Mouse (Mus musculus): ENCODE data around the gene Cwf19l1. TPM values are rescaled to one million over a fixed set of nuclear protein-coding genes. Genes with fewer than 3 reads are reported as not detected.
A peak's percentile ranks its signal among the peaks of the same experiment; 100 is the strongest.

Gene Cwf19l1
- total and polyA plus RNA-seq, 2 experiments from 2014 or later: 13.4 to 27.8 TPM

DNA sequence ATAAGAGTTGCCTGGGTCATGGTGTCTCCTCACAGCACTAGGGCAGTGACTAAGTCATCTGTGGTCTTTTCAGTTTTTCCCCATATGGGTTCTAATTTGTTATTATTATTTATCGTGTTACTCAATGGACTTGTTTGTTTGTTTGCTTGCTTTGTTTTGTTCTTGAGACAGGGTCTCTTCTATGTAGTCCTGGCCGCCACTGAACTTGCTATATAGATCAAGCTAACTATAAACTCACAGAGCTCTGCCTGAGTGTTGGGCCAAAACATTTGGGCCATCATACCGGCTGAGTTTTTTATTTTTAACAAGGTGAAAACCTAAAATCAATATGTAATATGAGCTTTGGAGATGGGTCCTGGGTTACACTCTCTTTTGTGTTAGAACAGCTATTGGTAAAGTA is 23.7 kb upstream of the Cwf19l1 start:
- TF ChIP-seq CTCF (IDR thresholded peaks at IDR 0.05): no peak
- Histone ChIP-seq H3K9me3 (ENCODE audit: low read length) (no peaks in the 10 kb centered on the region), H3K4me2 (ENCODE audit: low read depth, low read length, poor library complexity, severe bottlenecking) (no peak overlapping the region), H3K9ac (replicated peaks; ENCODE audit: low read length, poor library complexity, severe bottlenecking) (no peak overlapping the region), H3K4me3 (ENCODE audit: low read depth, low read length) (no peak overlapping the region), H3K36me3 (ENCODE audit: insufficient read depth, low read length) (no peaks in the 10 kb centered on the region), H3K27me3 (ENCODE audit: insufficient read depth, low read length) (no peaks in the 10 kb centered on the region), H3K27ac (ENCODE audit: low read depth, low read length) (no peak overlapping the region), H3K4me1 (ENCODE audit: insufficient read depth, low read length) (no peaks in the 10 kb centered on the region)
- no peak for DNase-seq (ENCODE audit: low spot score)
- 86% methylated on average over 3 of the region's 3 CpGs for WGBS
- no peak for ATAC-seq (ENCODE audit: low FRiP score)

DNA sequence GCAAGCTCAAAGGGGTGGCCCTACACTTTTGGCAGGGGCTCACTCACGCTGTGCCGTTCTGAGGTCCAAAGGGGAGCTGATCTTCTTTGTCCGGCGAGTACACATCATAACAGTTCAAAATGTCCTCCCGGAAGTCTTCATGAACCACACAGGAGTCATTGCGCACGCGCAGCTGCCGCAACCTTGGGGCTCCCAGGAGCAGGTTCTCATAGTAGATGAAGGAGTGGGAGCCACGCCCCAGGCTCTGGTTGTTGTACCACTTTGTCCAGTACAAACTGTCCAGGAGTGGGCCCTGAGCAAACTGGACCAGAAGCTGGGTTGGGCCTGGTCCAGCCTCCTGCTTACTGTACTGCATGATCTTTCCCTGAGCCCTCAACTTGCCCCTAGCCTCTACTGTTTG is 21.3 kb upstream of the Cwf19l1 start:
- Histone ChIP-seq H3K4me1 (ENCODE audit: insufficient read depth, low read length) (no peaks in the 10 kb centered on the region), H3K9ac (replicated peaks; ENCODE audit: low read length, poor library complexity, severe bottlenecking) (no peak overlapping the region), H3K27me3 (ENCODE audit: insufficient read depth, low read length) (no peaks in the 10 kb centered on the region; the same call in 1 of the 2 replicates), H3K9me3 (ENCODE audit: low read length) (no peaks in the 10 kb centered on the region), H3K4me3 (ENCODE audit: low read depth, low read length) (no peak overlapping the region), H3K4me2 (ENCODE audit: low read depth, low read length, poor library complexity, severe bottlenecking) (no peak overlapping the region), H3K27ac (ENCODE audit: low read depth, low read length) (no peak overlapping the region), H3K36me3 (ENCODE audit: insufficient read depth, low read length) (no peaks in the 10 kb centered on the region)
- 95% methylated on average over 10 of the region's 10 CpGs for WGBS
- TF ChIP-seq CTCF (IDR thresholded peaks at IDR 0.05): no peak
- no peak for ATAC-seq (ENCODE audit: low FRiP score)
- DNase-seq (ENCODE audit: low spot score): no peak

DNA sequence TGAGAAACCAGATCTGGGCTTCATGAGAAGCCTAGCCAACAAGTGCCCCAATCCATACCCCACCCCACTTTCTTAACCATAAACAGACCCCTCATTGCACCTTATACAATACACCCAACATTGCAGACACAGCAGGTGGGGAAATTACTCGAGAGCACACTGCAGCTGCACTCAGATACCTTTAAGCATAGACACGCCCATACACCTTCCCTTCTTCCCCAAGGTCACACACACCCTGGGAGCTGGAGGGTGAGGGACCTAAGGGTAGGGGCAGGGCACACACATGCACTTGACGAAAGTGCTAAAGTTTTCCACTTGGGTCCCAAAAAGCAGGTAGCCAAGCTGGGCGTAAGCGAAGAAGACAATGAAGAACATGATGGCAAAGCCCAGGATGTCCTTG is 18.1 kb upstream of the Cwf19l1 start:
- H3K27ac ChIP-seq (ENCODE audit: low read depth, low read length): no peak overlapping the region
- H3K27me3 ChIP-seq (ENCODE audit: insufficient read depth, low read length): no peaks in the 10 kb centered on the region; the same call in 1 of the 2 replicates
- no peak overlapping the region for H3K9ac ChIP-seq (replicated peaks; ENCODE audit: low read length, poor library complexity, severe bottlenecking)
- no peaks in the 10 kb centered on the region for H3K36me3 ChIP-seq (ENCODE audit: insufficient read depth, low read length)
- 91% methylated on average over 5 of the region's 5 CpGs for WGBS
- TF ChIP-seq CTCF (IDR thresholded peaks at IDR 0.05): no peak
- no peak overlapping the region for H3K4me3 ChIP-seq (ENCODE audit: low read depth, low read length)
- DNase-seq (ENCODE audit: low spot score): no peak
- ATAC-seq (ENCODE audit: low FRiP score): no peak
- H3K9me3 ChIP-seq (ENCODE audit: low read length): no peaks in the 10 kb centered on the region
- H3K4me1 ChIP-seq (ENCODE audit: insufficient read depth, low read length): no peaks in the 10 kb centered on the region
- no peak overlapping the region for H3K4me2 ChIP-seq (ENCODE audit: low read depth, low read length, poor library complexity, severe bottlenecking)

DNA sequence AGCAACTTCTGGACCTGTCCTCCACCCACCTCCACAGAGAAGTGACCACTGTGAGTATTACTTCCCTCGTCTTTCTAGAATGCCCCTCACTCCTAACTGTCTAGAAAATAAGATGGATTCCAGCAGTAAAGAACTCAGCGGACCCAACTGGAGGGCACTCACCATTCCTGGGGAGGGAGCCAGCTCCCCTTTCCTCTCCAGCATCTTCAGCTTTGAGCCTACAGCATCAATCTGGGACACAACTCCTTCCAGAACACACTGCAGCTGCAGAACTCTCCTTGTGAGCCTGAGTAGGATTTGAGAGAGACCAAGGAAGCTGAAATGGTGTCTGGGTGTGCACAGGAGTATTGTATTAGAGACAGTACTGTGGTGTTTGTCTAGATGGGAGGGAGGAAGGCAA is 13.3 kb upstream of the Cwf19l1 start:
- peaks cover 5% of the 10 kb centered on the region; the same call in 1 of the 2 replicates for H3K36me3 ChIP-seq (ENCODE audit: insufficient read depth, low read length)
- ATAC-seq (ENCODE audit: low FRiP score): no peak
- TF ChIP-seq CTCF (IDR thresholded peaks at IDR 0.05): no peak
- no peak for DNase-seq (ENCODE audit: low spot score)
- no peak overlapping the region for H3K4me2 ChIP-seq (ENCODE audit: low read depth, low read length, poor library complexity, severe bottlenecking)
- no peak overlapping the region for H3K4me3 ChIP-seq (ENCODE audit: low read depth, low read length)
- no peaks in the 10 kb centered on the region; the same call in 1 of the 2 replicates for H3K27me3 ChIP-seq (ENCODE audit: insufficient read depth, low read length)
- no peaks in the 10 kb centered on the region for H3K4me1 ChIP-seq (ENCODE audit: insufficient read depth, low read length)
- no peak overlapping the region for H3K27ac ChIP-seq (ENCODE audit: low read depth, low read length)
- WGBS: 83% methylated on average over 2 of the region's 2 CpGs
- H3K9me3 ChIP-seq (ENCODE audit: low read length): no peaks in the 10 kb centered on the region
- no peak overlapping the region for H3K9ac ChIP-seq (replicated peaks; ENCODE audit: low read length, poor library complexity, severe bottlenecking)

DNA sequence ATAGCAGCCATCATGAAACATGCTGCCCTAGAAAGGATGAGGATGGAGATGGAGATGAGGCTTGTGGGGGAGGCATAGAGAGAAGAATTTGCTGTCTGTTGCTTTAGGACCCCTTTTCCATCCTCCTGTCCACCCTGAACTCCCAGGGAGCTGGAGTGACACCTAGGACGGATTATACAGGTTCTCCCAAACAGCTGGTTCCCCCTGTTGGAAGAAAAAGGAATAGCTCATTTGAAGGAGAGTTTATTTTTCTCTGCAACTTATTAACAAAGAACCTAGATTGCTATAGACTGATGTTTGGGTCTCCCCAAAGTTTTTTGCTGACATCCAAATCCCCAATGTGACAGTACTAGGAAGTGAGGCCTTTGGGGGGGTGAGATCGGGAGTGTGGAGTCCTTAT is 12.7 kb upstream of the Cwf19l1 start:
- Histone ChIP-seq H3K9me3 (ENCODE audit: low read length) (no peaks in the 10 kb centered on the region), H3K4me2 (ENCODE audit: low read depth, low read length, poor library complexity, severe bottlenecking) (no peak overlapping the region), H3K4me1 (ENCODE audit: insufficient read depth, low read length) (no peaks in the 10 kb centered on the region), H3K4me3 (ENCODE audit: low read depth, low read length) (no peak overlapping the region), H3K27me3 (ENCODE audit: insufficient read depth, low read length) (no peaks in the 10 kb centered on the region; the same call in 1 of the 2 replicates), H3K36me3 (ENCODE audit: insufficient read depth, low read length) (peaks cover 10% of the 10 kb centered on the region; the same call in 1 of the 2 replicates), H3K27ac (ENCODE audit: low read depth, low read length) (no peak overlapping the region), H3K9ac (replicated peaks; ENCODE audit: low read length, poor library complexity, severe bottlenecking) (no peak overlapping the region)
- WGBS: 29% methylated on average over 2 of the region's 2 CpGs
- no peak for DNase-seq (ENCODE audit: low spot score)
- TF ChIP-seq CTCF (IDR thresholded peaks at IDR 0.05): peak; percentile 20
- no peak for ATAC-seq (ENCODE audit: low FRiP score)

DNA sequence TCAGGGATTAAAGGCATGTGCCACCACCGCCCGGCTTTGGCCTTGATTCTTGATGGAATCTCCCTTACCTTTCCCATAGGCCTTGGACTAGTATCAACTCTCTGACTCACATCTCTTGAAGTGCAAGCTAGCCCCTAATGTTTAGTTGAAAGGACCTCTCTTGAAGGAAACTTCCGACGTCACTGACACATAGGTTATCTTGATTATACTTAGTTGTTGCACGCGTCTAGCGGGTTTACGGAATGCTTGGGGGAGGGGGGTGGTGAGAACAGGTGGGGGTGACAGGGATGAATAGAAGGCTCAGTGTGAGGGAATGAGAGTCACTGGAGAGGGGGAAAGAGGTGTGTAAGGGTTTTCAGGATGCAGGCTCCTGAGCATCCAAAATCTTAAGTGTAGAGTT is 11.3 kb upstream of the Cwf19l1 start:
- Histone ChIP-seq H3K4me1 (ENCODE audit: insufficient read depth, low read length) (no peaks in the 10 kb centered on the region), H3K4me2 (ENCODE audit: low read depth, low read length, poor library complexity, severe bottlenecking) (no peak overlapping the region), H3K36me3 (ENCODE audit: insufficient read depth, low read length) (peaks cover 18% of the 10 kb centered on the region), H3K9ac (replicated peaks; ENCODE audit: low read length, poor library complexity, severe bottlenecking) (no peak overlapping the region), H3K27ac (ENCODE audit: low read depth, low read length) (no peak overlapping the region), H3K9me3 (ENCODE audit: low read length) (no peaks in the 10 kb centered on the region), H3K4me3 (ENCODE audit: low read depth, low read length) (no peak overlapping the region), H3K27me3 (ENCODE audit: insufficient read depth, low read length) (no peaks in the 10 kb centered on the region; the same call in 1 of the 2 replicates)
- no peak for ATAC-seq (ENCODE audit: low FRiP score)
- TF ChIP-seq CTCF (IDR thresholded peaks at IDR 0.05): no peak
- WGBS: 97% methylated on average over 8 of the region's 8 CpGs
- no peak for DNase-seq (ENCODE audit: low spot score)

All from midbrain, postnatal 0 days (tissue).